Mouse (Mus musculus) liver, postnatal 0 days (tissue): Measurements from ENCODE around the gene Klf12. TPM values are rescaled to one million over a fixed set of nuclear protein-coding genes. Genes with fewer than 3 reads are reported as not detected.

Experiments used
- ATAC-seq: fragments of 200-750 bp; cut with Nextera tagmentation; 2 replicates; pipeline ENCODE4 v1.8.0; 2017; ENCODE audit warnings: mild to moderate bottlenecking, moderate library complexity
- DNase-seq: peaks from one replicate; pipeline ENCODE4 v3.0.0-alpha.2; 2016
- H3K27ac ChIP-seq: fragments of 300-500 bp; sonication (generic); 2 replicates; pipeline ENCODE4 v1.5.1; 2014; ENCODE audit warnings: antibody characterized with exemption, moderate library complexity, mild to moderate bottlenecking, low read depth
- H3K27me3 ChIP-seq: fragments of 300-500 bp; sonication (generic); 2 replicates; pipeline ENCODE4 v1.6.1; 2014; ENCODE audit warnings: low read length, control low read depth, mixed read lengths; ENCODE audit not compliant: insufficient read depth
- H3K36me3 ChIP-seq: fragments of 300-500 bp; sonication (generic); replicated peaks from 2 replicates; pipeline ENCODE4 v1.6.1; 2014; ENCODE audit warnings: mild to moderate bottlenecking, control low read depth, low read length, moderate library complexity, mixed read lengths; ENCODE audit not compliant: insufficient read depth
- H3K4me1 ChIP-seq: fragments of 300-500 bp; sonication (generic); 2 replicates; pipeline ENCODE4 v1.6.1; 2014; ENCODE audit warnings: antibody characterized with exemption, mild to moderate bottlenecking, control low read depth; ENCODE audit not compliant: insufficient read depth
- H3K4me2 ChIP-seq: fragments of 300-500 bp; sonication (generic); 2 replicates; pipeline ENCODE4 v1.6.1; 2014; ENCODE audit warnings: low read depth, mild to moderate bottlenecking, low read length, moderate library complexity, mixed read lengths
- H3K4me3 ChIP-seq: fragments of 300-500 bp; sonication (generic); 2 replicates; pipeline ENCODE4 v1.5.1; 2014; ENCODE audit warnings: low read depth, low read length
- H3K9ac ChIP-seq: fragments of 300-500 bp; sonication (generic); replicated peaks from 2 replicates; pipeline ENCODE4 v1.6.1; 2014; ENCODE audit warnings: mild to moderate bottlenecking, moderate library complexity
- H3K9me3 ChIP-seq: fragments of 300-500 bp; sonication (generic); 2 replicates; pipeline ENCODE4 v1.6.1; 2016; ENCODE audit warnings: mild to moderate bottlenecking, control low read depth, low read length, mixed read lengths
- CTCF ChIP-seq: sonication (generic); IDR thresholded peaks from 2 replicates; pipeline ENCODE4 v1.5.1; 2016; ENCODE audit warnings: antibody characterized with exemption, low read depth
- EP300 ChIP-seq: IDR thresholded peaks from 2 replicates; pipeline ENCODE4 v1.6.1; 2016; ENCODE audit warnings: antibody characterized with exemption, low read depth, mild to moderate bottlenecking
- WGBS: fragments of 180-500 bp; shearing (Covaris S2); extraction: QIAGEN DNeasy Blood & Tissue Kit; methylation state at CpG from one replicate; pipeline ENCODE4 v1.1.7; 2014; ENCODE audit not compliant: insufficient replicate concordance; 5-methylcytosine and 5-hydroxymethylcytosine counted together
- polyA plus RNA-seq: library from polyadenylated mRNA; unstranded; fragments of >200 nt; fragmentation: Nextera tagmentation; extraction: Ambion mirVana; gene quantifications from 2 replicates; pipeline ENCODE4 v1.2.1, GENCODE M21; 2015

Klf12 gene
- polyA plus RNA-seq, 1 experiment from 2014 or later = 5.2 TPM

DNA sequence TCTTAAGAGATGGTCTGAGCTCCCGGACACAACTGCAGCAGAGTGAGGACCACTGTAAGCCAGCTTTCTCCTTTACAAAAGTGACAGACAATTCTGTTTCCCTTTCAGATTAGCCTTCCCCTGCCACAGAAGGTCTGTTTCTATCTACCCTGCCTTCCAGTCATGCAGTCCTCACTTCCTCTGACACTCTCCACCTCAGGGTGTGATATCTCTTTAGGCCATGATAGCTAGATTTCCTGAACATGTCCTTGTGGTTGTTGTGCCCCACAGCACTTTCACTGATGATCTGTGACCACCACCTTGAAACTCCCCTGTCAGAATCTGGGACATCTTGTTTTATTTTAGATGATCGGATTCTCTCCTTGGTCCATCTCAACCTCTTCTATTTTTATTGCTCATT, 437.0 kb downstream of the Klf12 start:
- 0 out of 2 replicates have a peak, but pooled peaks cover 2% of the 10 kb centered on the region for H3K4me1 ChIP-seq
- no peak overlapping the region for H3K27ac ChIP-seq
- no peaks in the 10 kb centered on the region for H3K36me3 ChIP-seq
- H3K9ac ChIP-seq = no peak overlapping the region
- DNase-seq (no peak), ATAC-seq (peak; percentile 45)
- WGBS = 31% methylated on average over 2 of the region's 2 CpGs
- no peak overlapping the region for H3K4me3 ChIP-seq
- TF ChIP-seq EP300 (no peak), CTCF (no peak)
- no peaks in the 10 kb centered on the region for H3K9me3 ChIP-seq
- H3K27me3 ChIP-seq = no peaks in the 10 kb centered on the region
- H3K4me2 ChIP-seq = no peak overlapping the region

DNA sequence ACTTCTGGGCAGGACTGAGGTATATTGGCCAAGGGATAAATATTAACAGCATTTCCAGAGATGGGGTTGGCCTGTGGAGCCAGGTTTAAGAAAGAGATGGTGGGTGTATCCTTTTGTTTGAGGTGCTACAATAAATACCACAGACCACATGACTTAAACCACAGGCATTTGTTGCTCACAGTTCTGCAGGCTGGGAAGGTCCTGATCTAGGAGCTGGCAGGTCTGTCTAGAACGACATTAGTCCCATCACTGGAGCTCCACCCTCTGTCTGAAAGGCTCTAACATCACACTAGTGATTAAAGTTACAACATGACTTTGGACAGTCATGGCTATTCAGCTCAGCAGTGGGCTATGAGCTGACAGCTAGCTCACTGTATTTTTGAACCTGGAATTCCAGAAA, 457.8 kb downstream of the Klf12 start:
- DNase-seq (no peak), ATAC-seq (no peak)
- no peaks in the 10 kb centered on the region for H3K27me3 ChIP-seq
- H3K36me3 ChIP-seq = no peaks in the 10 kb centered on the region
- H3K4me2 ChIP-seq = no peak overlapping the region
- no peak overlapping the region for H3K4me3 ChIP-seq
- no peak overlapping the region for H3K9ac ChIP-seq
- no peaks in the 10 kb centered on the region for H3K9me3 ChIP-seq
- 26% methylated on average over 1 of the region's 1 CpGs for WGBS
- H3K4me1 ChIP-seq = no peaks in the 10 kb centered on the region
- TF ChIP-seq EP300 (no peak), CTCF (no peak)
- H3K27ac ChIP-seq = no peak overlapping the region
